Mouse (Mus musculus): ENCODE results near the gene Gm10428.
"Not testable (repeated sequence)": the region's sequence is repeated elsewhere in the genome, so short reads cannot be mapped to it uniquely, and the experiment has no call there.

- TF ChIP-seq POLR2A (IDR thresholded peaks at IDR 0.05; ENCODE audit: low read depth, low read length); CTCF (IDR thresholded peaks at IDR 0.05; ENCODE audit: extremely low read depth, insufficient read depth, insufficient read length, insufficient replicate concordance): not testable (repeated sequence)
These were observed 3.5 kb upstream of the Gm10428 start for GRCm38 (mm10) chr11:62749445-62749844.
